Mouse (Mus musculus) stomach, embryonic 16.5 days (tissue): ENCODE data around the gene Ssh1. TPM values are rescaled to one million over a fixed set of nuclear protein-coding genes. Genes with fewer than 3 reads are reported as not detected.

Source experiments
- ATAC-seq: fragments of 200-750 bp; cut with Nextera tagmentation; 2 replicates; pipeline ENCODE4 v1.8.0; 2017; ENCODE audit warnings: moderate number of reproducible peaks, moderate TSS enrichment; ENCODE audit not compliant: insufficient read depth, low FRiP score
- H3K27ac ChIP-seq: fragments of 300-500 bp; sonication (generic); 2 replicates; pipeline ENCODE4 v1.5.1; 2014; ENCODE audit warnings: low read length
- H3K27me3 ChIP-seq: fragments of 300-500 bp; sonication (generic); 2 replicates; pipeline ENCODE4 v1.6.1; 2014; ENCODE audit warnings: low read length, control low read depth, mixed read lengths; ENCODE audit not compliant: control insufficient read depth, insufficient read depth
- H3K36me3 ChIP-seq: fragments of 300-500 bp; sonication (generic); 2 replicates; pipeline ENCODE4 v1.6.1; 2014; ENCODE audit warnings: low read length; ENCODE audit not compliant: control insufficient read depth, insufficient read depth
- H3K4me1 ChIP-seq: fragments of 300-500 bp; sonication (generic); 2 replicates; pipeline ENCODE4 v1.6.1; 2014; ENCODE audit warnings: low read length, control low read depth, mixed read lengths; ENCODE audit not compliant: control insufficient read depth, insufficient read depth
- H3K4me2 ChIP-seq: fragments of 300-500 bp; sonication (generic); 2 replicates; pipeline ENCODE4 v1.6.1; 2014; ENCODE audit warnings: low read depth, low read length, mixed read lengths
- H3K4me3 ChIP-seq: fragments of 300-500 bp; sonication (generic); replicated peaks from 2 replicates; pipeline ENCODE4 v1.5.1; 2014; ENCODE audit warnings: mild to moderate bottlenecking, low read length
- H3K9ac ChIP-seq: fragments of 300-500 bp; sonication (generic); 2 replicates; pipeline ENCODE4 v1.6.1; 2014; ENCODE audit warnings: low read length
- H3K9me3 ChIP-seq: fragments of 300-500 bp; sonication (generic); replicated peaks from 2 replicates; pipeline ENCODE4 v1.6.1; 2016; ENCODE audit warnings: low read length, control low read depth; ENCODE audit not compliant: control insufficient read depth
- WGBS: fragments of 180-500 bp; shearing (Covaris S2); extraction: QIAGEN DNeasy Blood & Tissue Kit; methylation state at CpG from one replicate; pipeline ENCODE4 v1.1.7; 2014; 5-methylcytosine and 5-hydroxymethylcytosine counted together
- polyA plus RNA-seq: library from polyadenylated mRNA; unstranded; fragments of >200 nt; fragmentation: Nextera tagmentation; extraction: Ambion mirVana; gene quantifications from 2 replicates; pipeline ENCODE4 v1.2.1, GENCODE M21; 2015

Gene Ssh1
- polyA plus RNA-seq, 1 experiment from 2014 or later: 11.9 TPM

GRCm38 (mm10) chr5:113964972-113965371 lies 28.7 kb downstream of the Ssh1 start:
- WGBS: 68% methylated on average over 14 of the region's 14 CpGs
- Histone ChIP-seq H3K4me2 (no peak overlapping the region), H3K9me3 (no peaks in the 10 kb centered on the region), H3K9ac (no peak overlapping the region), H3K4me3 (no peak overlapping the region), H3K27me3 (no peaks in the 10 kb centered on the region), H3K36me3 (peaks cover 16% of the 10 kb centered on the region), H3K4me1 (peaks cover under 1% of the 10 kb centered on the region; the same call in 1 of the 2 replicates), H3K27ac (no peak overlapping the region)
- ATAC-seq: 0 out of 2 replicates have a peak, but pooled peaks have one; percentile 34

- Histone ChIP-seq H3K36me3 (peaks cover 17% of the 10 kb centered on the region; the same call in 1 of the 2 replicates), H3K27ac (no peak overlapping the region)
- ATAC-seq: no peak
These were observed 31.9 kb downstream of the Ssh1 start for GRCm38 (mm10) chr5:113961776-113962175.

GRCm38 (mm10) chr5:113960416-113960815 lies 33.3 kb downstream of the Ssh1 start:
- Histone ChIP-seq H3K9ac (no peak overlapping the region), H3K27me3 (no peaks in the 10 kb centered on the region), H3K9me3 (no peaks in the 10 kb centered on the region), H3K4me2 (no peak overlapping the region), H3K36me3 (0 out of 2 replicates have a peak, but pooled peaks cover 12% of the 10 kb centered on the region), H3K4me1 (peaks cover 4% of the 10 kb centered on the region; the same call in 1 of the 2 replicates), H3K27ac (no peak overlapping the region), H3K4me3 (no peak overlapping the region)
- 78% methylated on average over 8 of the region's 8 CpGs for WGBS
- ATAC-seq: no peak

More at GRCm38 (mm10) chr5:113961776-113962175, 31.9 kb downstream of the Ssh1 start:
- peaks cover 4% of the 10 kb centered on the region; the same call in 1 of the 2 replicates for H3K4me1 ChIP-seq
- no peak overlapping the region for H3K4me2 ChIP-seq
- H3K4me3 ChIP-seq: no peak overlapping the region
- 63% methylated on average over 7 of the region's 7 CpGs for WGBS
- H3K27me3 ChIP-seq: no peaks in the 10 kb centered on the region
- no peaks in the 10 kb centered on the region for H3K9me3 ChIP-seq
- no peak overlapping the region for H3K9ac ChIP-seq

- H3K27ac ChIP-seq: no peak overlapping the region
- H3K4me3 ChIP-seq: no peak overlapping the region
- WGBS: 18% methylated on average over 6 of the region's 6 CpGs
- H3K4me1 ChIP-seq: peaks cover 4% of the 10 kb centered on the region; the same call in 1 of the 2 replicates
- H3K4me2 ChIP-seq: no peak overlapping the region
- no peaks in the 10 kb centered on the region for H3K9me3 ChIP-seq
- H3K9ac ChIP-seq: peak overlapping the region; percentile 8; the same call in 1 of the 2 replicates
- ATAC-seq: no peak
- no peaks in the 10 kb centered on the region for H3K27me3 ChIP-seq
- 0 out of 2 replicates have a peak, but pooled peaks cover 10% of the 10 kb centered on the region for H3K36me3 ChIP-seq
These were observed 34.7 kb downstream of the Ssh1 start for GRCm38 (mm10) chr5:113959039-113959438.

GRCm38 (mm10) chr5:113956510-113956909 lies 37.2 kb downstream of the Ssh1 start:
- Histone ChIP-seq H3K27ac (no peak overlapping the region), H3K4me3 (no peak overlapping the region), H3K9ac (no peak overlapping the region), H3K36me3 (0 out of 2 replicates have a peak, but pooled peaks cover 4% of the 10 kb centered on the region), H3K4me1 (peaks cover 4% of the 10 kb centered on the region; the same call in 1 of the 2 replicates), H3K4me2 (no peak overlapping the region), H3K27me3 (no peaks in the 10 kb centered on the region), H3K9me3 (no peaks in the 10 kb centered on the region)
- ATAC-seq: peak; percentile 63; the same call in 1 of the 2 replicates
- WGBS: 7% methylated on average over 4 of the region's 4 CpGs

- Histone ChIP-seq H3K9me3 (no peaks in the 10 kb centered on the region), H3K4me3 (no peak overlapping the region), H3K36me3 (0 out of 2 replicates have a peak, but pooled peaks cover 4% of the 10 kb centered on the region), H3K4me1 (peaks cover 4% of the 10 kb centered on the region; the same call in 1 of the 2 replicates), H3K27me3 (no peaks in the 10 kb centered on the region), H3K4me2 (no peak overlapping the region), H3K27ac (no peak overlapping the region), H3K9ac (no peak overlapping the region)
- whole genome bisulfite sequencing: 90% methylated on average over 8 of the region's 8 CpGs
- no peak for ATAC-seq
These were observed 38.0 kb downstream of the Ssh1 start for GRCm38 (mm10) chr5:113955691-113956090.

- Histone ChIP-seq H3K9ac (no peak overlapping the region), H3K9me3 (no peaks in the 10 kb centered on the region), H3K4me2 (no peak overlapping the region), H3K4me1 (peaks cover 4% of the 10 kb centered on the region; the same call in 1 of the 2 replicates), H3K27me3 (no peaks in the 10 kb centered on the region), H3K4me3 (no peak overlapping the region), H3K36me3 (0 out of 2 replicates have a peak, but pooled peaks cover 6% of the 10 kb centered on the region), H3K27ac (no peak overlapping the region)
- 87% methylated on average over 5 of the region's 5 CpGs for WGBS
- ATAC-seq: no peak
These were observed 38.4 kb downstream of the Ssh1 start for GRCm38 (mm10) chr5:113955281-113955680.

- H3K36me3 ChIP-seq: 0 out of 2 replicates have a peak, but pooled peaks cover 9% of the 10 kb centered on the region
These were observed 39.3 kb downstream of the Ssh1 start for GRCm38 (mm10) chr5:113954421-113954820.

GRCm38 (mm10) chr5:113952519-113952918 lies 41.2 kb downstream of the Ssh1 start:
- no peak for ATAC-seq
- 66% methylated on average over 10 of the region's 10 CpGs for WGBS
- H3K36me3 ChIP-seq: 0 out of 2 replicates have a peak, but pooled peaks cover 9% of the 10 kb centered on the region

More at GRCm38 (mm10) chr5:113954421-113954820, 39.3 kb downstream of the Ssh1 start:
- H3K9me3 ChIP-seq: no peaks in the 10 kb centered on the region
- no peaks in the 10 kb centered on the region for H3K4me1 ChIP-seq
- peak; percentile 41; the same call in 1 of the 2 replicates for ATAC-seq
- H3K4me3 ChIP-seq: no peak overlapping the region
- WGBS: 10% methylated on average over 7 of the region's 7 CpGs
- H3K27ac ChIP-seq: no peak overlapping the region
- H3K27me3 ChIP-seq: no peaks in the 10 kb centered on the region
- no peak overlapping the region for H3K9ac ChIP-seq
- H3K4me2 ChIP-seq: no peak overlapping the region

More at GRCm38 (mm10) chr5:113952519-113952918, 41.2 kb downstream of the Ssh1 start:
- no peaks in the 10 kb centered on the region for H3K27me3 ChIP-seq
- H3K9ac ChIP-seq: no peak overlapping the region
- H3K9me3 ChIP-seq: no peaks in the 10 kb centered on the region
- no peaks in the 10 kb centered on the region for H3K4me1 ChIP-seq
- no peak overlapping the region for H3K4me3 ChIP-seq
- H3K4me2 ChIP-seq: no peak overlapping the region
- H3K27ac ChIP-seq: no peak overlapping the region
